Mouse (Mus musculus) bone marrow macrophage, adult 2 months (primary cell): ENCODE measurements around the gene Gna11. TPM values are rescaled to one million over a fixed set of nuclear protein-coding genes. Genes with fewer than 3 reads are reported as not detected.

Source experiments
- H3K27ac ChIP-seq: 2 replicates; pipeline ENCODE4 v1.5.1; 2012; ENCODE audit warnings: low read depth, low read length; ENCODE audit not compliant: insufficient read depth
- H3K4me1 ChIP-seq: 2 replicates; pipeline ENCODE4 v1.6.1; 2012; ENCODE audit warnings: low read length; ENCODE audit not compliant: control insufficient read depth, insufficient read depth
- H3K4me3 ChIP-seq: 2 replicates; pipeline ENCODE4 v1.5.1; 2012; ENCODE audit warnings: mild to moderate bottlenecking, low read length, moderate library complexity; ENCODE audit not compliant: insufficient read depth
- CTCF ChIP-seq: IDR thresholded peaks from 2 replicates; pipeline ENCODE4 v1.5.1; 2012; ENCODE audit warnings: low read depth, mild to moderate bottlenecking, low read length, moderate library complexity
- POLR2A ChIP-seq: IDR thresholded peaks from 2 replicates; pipeline ENCODE4 v1.6.1; 2012; ENCODE audit warnings: mild to moderate bottlenecking, low read depth, low read length, borderline replicate concordance
- polyA plus RNA-seq: library from polyadenylated mRNA; stranded (reverse); fragments of >200 nt; gene quantifications from 2 replicates; pipeline ENCODE4 v1.2.4, GENCODE M21; 2012; ENCODE audit not compliant: missing spikeins, insufficient read depth, insufficient read length

The Gna11 gene
- polyA plus RNA-seq, 1 experiment, result 10.5 TPM

DNA sequence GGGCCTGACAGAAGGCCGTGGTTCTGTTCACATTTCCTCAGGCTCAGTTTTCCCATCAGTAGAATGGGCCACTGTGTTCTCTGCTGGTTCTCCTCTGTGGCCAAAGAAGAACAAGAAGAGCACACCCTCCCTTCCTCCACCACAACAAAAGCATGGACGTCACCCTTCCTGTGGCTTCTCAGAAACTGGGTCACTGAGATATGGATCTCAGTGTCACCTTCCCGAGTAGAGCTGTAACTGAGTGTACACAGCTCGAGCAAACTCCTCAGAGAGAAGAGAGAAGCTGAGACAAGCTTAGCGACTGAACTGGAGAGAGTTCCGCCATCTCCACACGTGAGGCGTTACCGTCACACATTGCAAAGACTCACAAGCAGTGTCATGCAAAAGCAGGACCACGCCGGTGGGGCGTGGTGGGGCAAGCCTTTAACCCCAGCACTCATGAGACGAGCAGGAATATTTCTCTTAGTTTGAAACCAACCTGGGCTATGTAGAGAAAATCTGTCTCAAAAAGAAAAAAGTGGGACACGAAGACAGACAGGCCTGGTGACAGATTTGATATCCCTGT lies 34.7 kb downstream of the Gna11 start:
- TF ChIP-seq POLR2A, result no peak
- TF ChIP-seq CTCF, result no peak
- H3K4me1 ChIP-seq, result no peaks in the 10 kb centered on the region
- no peak overlapping the region for H3K4me3 ChIP-seq
- H3K27ac ChIP-seq, result no peak overlapping the region

DNA sequence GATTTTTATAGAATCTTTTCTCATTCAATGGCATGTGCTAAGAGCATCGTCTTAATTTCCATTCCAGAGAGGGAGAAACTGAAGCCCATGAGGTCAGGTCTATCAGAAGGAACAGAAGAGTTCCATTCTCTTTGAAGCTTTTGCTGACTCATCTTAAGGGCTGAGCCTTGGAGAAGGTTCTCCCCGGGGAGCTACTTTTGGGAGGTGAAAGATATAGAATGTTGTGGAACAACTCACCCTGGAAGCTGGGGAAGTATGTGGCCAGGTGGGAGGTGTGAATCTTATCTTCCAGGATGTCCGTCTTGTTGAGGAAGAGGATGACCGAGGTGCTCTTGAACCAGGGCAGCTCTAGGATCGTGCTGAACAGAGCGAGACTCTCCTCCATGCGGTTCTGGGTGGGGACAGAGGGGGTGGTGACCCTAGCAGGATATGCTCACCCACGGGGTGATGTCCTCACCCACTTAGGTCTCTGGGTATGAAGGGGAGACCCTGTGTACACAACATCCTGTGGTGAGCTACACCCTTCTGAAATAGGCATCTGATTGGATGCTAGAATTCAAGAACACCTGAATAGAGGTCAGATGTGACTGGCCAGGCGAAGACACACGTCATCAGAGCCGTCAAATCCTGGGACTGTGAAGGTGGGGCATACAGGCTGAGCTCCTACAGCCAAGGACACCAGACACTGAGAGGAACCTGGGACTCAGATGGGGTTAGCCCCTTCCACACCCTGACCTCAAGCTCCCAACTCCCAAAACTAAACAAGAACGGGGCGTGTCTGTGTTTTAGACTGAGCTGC lies 37.1 kb downstream of the Gna11 start:
- Histone ChIP-seq H3K4me1 (no peaks in the 10 kb centered on the region), H3K27ac (no peak overlapping the region), H3K4me3 (no peak overlapping the region)
- no peak for TF ChIP-seq POLR2A
- TF ChIP-seq CTCF, result no peak

DNA sequence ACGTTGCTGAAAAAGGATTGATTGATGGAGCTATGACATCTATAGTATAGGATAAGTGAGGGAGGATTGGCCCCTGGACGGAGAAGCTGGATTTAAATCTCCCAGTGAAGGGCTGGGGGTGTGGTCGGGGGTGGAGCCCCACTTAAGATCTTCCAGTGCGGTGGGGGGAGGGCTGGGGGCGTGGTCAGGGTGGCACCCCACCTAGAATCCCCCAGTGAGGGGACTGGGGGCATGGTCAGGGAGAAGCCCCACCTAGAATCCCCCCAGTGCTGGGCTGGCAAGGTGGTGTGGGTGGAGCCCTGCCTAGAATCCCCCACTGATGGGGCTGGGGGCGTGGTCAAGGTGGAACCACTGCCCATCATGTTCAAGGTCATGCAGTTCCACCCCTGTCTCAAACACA lies 37.9 kb downstream of the Gna11 start:
- TF ChIP-seq POLR2A, result no peak
- TF ChIP-seq CTCF, result no peak
- H3K27ac ChIP-seq, result no peak overlapping the region
- H3K4me1 ChIP-seq, result no peaks in the 10 kb centered on the region
- no peak overlapping the region for H3K4me3 ChIP-seq

DNA sequence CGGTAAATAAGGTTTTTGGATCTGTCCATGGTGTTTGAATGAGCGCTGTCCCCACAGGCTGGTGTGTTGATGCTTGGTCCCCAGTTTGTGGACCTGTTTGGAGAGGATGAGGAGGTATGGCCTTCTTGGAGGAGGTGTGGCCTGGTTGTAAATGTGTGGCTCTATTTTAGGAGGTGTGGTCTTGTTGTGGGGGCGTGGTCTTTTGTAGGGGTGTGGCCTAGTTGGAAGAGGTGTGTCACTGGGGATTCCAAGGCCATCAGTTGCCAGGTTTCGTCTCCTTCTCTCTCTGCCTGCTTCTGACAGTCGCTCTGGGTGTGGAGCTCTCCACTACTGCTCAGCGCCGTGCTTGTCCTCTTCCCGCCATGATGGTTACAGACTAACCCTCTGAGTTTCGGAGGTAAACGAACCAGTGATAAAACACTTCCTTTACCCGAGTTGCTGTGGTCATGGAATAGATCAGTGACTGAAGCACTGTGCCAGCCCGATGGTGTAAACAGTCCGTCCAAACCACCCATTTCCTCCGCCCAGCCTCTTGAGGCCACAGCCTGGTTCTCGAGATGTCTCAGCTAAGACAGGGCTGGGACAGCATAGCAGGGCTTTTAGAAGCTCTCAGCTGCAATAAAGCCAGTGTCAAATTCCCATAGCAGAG lies 39.9 kb downstream of the Gna11 start:
- Histone ChIP-seq H3K4me1 (no peaks in the 10 kb centered on the region), H3K27ac (no peak overlapping the region), H3K4me3 (no peak overlapping the region)
- no peak for TF ChIP-seq POLR2A
- no peak for TF ChIP-seq CTCF

DNA sequence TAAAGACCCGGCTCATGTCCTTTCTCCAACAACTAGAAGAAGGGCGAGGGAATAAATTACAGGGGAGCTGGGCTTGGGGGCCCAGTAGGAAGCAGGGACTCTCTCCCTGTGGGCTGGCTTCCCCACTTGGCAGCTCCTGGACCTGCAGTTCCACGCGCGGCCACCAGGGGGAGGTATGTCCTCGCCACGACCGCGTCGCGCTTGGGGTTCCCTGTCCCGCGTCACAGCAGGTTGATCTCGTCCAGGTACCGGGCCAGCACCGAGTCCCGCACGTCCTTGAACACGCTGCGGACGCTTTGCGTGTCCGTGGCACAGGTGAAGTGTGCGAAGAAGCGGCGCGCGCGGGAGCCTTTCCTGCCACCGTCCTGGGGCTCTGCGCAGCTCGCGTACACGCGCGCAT lies 42.3 kb downstream of the Gna11 start:
- Histone ChIP-seq H3K4me3 (no peak overlapping the region), H3K27ac (no peak overlapping the region), H3K4me1 (peaks cover 6% of the 10 kb centered on the region)
- no peak for TF ChIP-seq POLR2A
- TF ChIP-seq CTCF, result peak; percentile 86

DNA sequence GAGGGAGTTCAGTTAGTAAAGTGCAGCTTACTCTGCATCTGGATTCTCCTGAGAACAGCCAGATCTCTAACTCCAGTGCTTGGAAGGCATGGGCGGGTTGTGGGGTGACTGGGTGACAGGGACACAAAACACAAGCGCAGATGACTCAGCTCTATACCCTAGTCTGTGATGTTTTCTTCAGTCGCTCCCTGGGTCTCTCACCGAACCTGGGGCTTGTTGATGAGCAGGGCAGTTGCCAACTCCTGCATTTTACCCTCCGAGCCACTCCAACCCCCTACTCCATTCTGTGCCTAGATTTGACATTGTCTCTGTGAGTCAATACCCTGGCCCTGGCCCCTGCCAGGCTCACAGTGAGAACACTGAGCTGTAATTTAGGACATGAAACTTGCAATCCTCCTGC lies 43.1 kb downstream of the Gna11 start:
- TF ChIP-seq POLR2A (no peak), CTCF (no peak)
- Histone ChIP-seq H3K27ac (no peak overlapping the region), H3K4me3 (no peak overlapping the region), H3K4me1 (peaks cover 10% of the 10 kb centered on the region)

DNA sequence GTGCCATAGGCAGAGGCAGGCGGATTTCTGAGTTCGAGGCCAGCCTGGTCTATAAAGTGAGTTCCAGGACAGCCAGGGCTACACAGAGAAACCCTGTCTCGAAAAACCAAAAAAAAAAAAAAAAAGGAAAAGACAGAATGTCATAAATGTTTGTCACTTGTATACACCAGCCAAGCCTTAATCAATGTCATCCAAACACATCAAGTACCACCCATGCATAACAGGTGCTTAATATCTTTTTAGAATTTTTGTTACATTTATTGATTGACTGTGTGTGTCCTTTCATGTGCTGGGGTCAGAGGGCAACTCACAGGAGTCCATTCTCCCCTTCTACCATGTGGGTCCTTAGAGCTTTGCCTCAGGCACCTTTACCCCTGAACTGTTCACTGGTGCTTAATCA lies 45.0 kb downstream of the Gna11 start, which contains the start of gene S1pr4:
Gene S1pr4, minus strand, starts transcription at position 101 of the 400 bp plus-strand sequence.
- H3K27ac ChIP-seq, result no peak within 1 kb of the TSS

DNA sequence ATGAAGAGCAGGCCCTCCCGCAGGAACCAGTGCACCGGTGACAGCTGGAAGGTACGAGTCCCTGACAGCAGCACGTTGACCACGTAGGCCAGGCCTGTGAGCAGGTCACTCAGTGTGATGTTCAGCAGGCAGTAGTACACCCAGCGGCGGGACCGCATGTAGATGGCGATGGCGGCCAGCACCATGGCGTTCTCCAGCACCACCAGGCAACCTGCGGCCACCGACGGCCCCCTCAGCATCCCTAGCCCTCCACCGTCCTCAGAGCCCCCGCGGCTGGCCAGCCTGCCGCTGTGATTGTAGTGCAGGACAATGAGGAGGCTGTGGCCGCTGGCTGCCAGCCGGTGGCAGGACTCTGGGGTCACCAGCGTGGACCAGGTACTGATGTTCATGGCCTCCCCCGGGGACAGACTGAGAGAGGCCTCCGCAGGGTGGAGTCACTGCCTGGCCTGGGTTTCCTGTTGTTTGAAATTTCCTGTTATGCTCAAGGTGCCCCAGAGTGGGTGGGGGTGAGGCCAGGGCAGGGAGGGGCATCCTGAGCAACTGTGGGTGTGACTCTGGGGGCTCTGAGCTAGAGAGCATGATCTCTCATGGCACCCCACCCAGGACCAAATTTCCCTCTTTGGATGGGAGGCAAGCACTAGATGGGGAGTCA lies 45.6 kb downstream of the Gna11 start:
- TF ChIP-seq CTCF (no peak), POLR2A (no peak)
- no peak overlapping the region for H3K27ac ChIP-seq
- H3K4me3 ChIP-seq, result no peak overlapping the region
- H3K4me1 ChIP-seq, result peaks cover 13% of the 10 kb centered on the region

More for the DNA sequence above, 45.0 kb downstream of the Gna11 start, which contains the start of gene S1pr4:
- peaks cover 10% of the 10 kb centered on the region for H3K4me1 ChIP-seq
- H3K4me3 ChIP-seq, result no peak within 1 kb of the TSS
- no peak for TF ChIP-seq CTCF

DNA sequence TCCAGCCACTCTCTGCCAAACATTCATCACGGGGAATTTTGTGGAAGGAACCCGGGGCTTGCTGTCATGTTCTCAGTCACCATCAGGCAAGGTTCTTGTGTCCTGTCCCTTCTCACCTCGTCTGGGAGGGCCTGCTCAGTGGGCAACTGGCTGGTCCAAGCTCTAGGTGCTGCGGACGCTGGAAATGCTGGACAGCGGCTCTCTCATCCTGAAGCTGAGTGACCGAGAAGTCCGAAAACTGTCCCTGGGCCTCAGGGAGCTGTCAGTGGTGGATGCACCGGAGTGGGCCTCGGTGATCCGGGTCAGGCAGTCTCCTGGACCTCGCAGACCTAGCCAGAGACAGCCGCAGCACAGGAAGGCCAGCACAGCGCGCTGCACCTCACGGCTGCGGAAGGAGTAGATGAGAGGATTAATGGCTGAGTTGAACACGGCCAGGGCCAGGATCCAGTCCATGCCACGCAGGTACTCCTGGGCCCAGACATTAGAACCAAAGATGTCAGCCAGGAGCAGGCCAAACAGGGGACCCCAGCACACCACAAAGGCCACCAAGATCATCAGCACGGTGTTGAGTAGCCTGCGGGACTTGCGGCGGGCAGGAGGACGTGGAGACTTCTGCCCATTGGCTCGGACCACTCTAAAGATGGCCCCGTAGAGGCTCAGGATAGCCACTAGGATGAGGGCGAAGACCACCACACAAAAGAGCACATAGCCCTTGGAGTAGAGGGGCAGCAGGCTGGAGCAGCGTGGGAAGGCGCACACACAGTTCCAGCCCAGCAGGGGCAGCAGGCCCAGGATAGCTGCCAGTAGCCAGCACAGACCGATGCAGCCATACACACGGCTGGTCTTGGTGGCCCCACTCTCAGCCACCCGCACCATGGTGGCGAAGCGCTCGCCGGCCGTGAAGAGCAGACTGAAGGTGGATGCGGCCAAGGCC lies 46.4 kb downstream of the Gna11 start:
- no peak overlapping the region for H3K27ac ChIP-seq
- peaks cover 16% of the 10 kb centered on the region for H3K4me1 ChIP-seq
- TF ChIP-seq CTCF (no peak), POLR2A (no peak)
- no peak overlapping the region for H3K4me3 ChIP-seq
